Mouse (Mus musculus) frontal cortex, postnatal 10 days (tissue): Measurements from ENCODE around the gene Zfp14.

Experiments used
- DNase-seq, 2 experiments: peaks; one replicate each; pipeline ENCODE4 v3.0.0; 2022; ENCODE audit warnings: low spot score in 2 of 2, mixed read lengths in 1 of 2

Zfp14 gene

DNA sequence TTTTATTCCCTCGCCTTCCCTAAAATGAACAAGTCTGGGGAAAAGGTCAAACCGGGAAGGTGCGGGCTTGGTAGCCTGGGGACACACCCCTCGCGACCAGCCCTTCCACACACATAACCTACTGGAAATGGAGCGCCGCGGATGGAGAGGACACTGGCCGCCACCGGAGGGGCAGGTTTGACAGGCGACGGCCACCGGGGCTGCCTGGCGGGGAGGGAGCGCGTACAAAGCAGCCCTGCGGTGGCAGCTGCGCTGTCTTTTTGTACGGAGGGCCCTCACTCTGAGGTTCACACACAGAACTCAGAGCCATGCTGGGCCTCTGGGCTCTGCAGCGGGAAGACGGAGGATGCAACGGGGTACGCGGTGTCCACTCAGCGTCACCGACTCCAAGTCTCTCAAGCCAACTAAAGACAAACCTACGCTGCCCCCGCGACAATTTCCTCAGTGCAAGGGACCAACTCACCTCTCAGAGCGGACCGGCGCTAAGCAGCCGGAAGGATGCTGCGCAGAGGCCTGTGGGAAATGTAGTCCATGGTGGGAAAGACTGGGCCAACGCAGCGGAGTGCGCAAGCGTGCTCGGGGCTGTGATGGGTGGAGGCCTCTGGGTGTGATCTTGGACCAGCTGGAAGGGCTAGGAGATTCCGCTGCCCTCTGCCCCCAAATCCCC, at the start of gene Zfp14:
TSS of gene Zfp14 (minus strand) at position 499 of the 667 bp plus-strand sequence.
- peak; percentile 77 to 88 for DNase-seq

DNA sequence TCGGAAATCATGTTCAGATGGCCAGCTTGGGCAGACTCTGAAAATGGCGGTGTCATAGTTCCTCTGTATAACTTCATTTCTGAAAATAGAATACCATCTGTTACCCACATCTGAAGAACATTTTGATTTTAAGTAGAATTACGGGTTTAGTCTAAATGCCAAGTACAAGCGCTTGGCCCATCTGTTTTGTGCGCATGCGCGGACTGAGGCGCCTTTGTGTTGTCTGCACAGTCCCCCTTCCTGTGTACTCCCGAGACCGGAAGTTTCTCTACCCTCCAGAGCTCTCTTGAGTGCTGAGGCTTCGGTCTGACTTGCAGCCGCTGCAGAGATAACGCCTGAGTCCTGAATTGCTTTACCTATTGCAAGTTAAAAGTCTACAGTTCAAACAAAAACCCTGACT, 48.1 kb upstream of the Zfp14 start:
- peak; percentile 62 to 73 for DNase-seq

DNA sequence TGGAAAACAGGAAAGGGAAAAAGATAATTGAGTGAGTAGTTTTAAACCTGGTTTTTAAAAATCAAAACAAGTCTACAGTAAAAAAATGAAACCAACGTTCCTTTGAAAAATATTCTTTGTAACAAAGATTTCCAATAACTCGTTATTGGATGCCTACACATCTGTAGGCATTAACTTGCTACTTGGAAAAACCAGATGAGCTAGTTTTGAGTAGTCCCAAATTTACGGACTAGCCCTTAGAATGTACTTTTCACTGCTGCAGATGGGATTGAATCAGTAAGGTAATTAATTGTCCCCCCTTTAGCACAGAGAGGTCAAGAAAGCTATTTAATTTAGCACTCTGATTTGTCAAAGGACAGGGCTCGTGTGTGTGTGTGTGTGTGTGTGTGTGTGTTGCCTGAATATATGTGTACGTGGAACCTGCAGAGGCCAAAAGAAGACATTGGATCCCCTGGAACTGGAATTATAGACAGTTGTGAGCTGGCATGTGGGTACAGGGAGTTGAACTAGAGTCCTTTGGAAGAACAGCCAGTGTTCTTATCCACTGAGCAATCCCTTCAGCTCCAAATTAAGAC, 44.5 kb upstream of the Zfp14 start:
- DNase-seq = no peak

DNA sequence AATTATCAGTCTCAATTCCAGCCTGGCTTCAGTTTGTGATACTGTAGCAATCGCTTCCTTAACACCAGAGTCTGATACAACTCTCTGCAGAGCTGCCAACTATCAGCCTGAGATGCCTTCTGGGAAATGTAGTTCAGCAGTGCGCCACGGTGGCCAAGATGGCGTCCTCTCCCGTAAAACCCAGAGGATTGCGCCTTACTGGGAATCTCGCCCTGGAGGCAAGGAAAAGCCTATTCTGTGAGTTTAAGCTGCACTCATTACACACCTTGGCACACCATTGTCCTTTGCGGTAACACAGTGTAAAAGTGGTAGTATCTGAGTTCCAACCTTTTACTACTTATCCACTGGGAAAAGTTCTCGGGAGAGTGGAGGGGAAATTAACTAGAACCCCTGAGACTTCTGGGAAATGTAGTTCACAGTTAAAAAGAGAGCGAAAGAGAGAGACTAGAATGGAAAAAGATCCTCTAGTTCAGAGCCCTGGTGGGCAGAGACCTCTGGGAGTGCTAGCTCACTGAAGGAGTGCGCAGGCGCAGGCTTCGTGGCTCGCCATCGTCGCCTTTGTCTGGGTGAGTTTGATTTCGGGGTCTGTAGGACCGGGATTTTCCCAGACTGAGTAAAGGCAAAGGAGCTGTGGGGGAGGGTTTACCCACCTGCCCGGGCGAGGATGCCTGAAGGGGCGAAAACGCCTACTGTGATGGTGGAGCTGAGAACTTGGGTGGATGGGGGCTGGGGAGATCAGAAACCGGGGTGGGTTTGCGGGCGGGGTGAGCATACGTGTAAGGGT, 43.7 kb upstream of the Zfp14 start, which contains the start of gene Zfp260:
TSS of gene Zfp260 (plus strand) at position 132 of the 784 bp plus-strand sequence.
- DNase-seq = peak; percentile 85 to 87

GRCm38 (mm10) chr7:30093918-30094415, 42.8 kb upstream of the Zfp14 start:
- no peak for DNase-seq

- no peak for DNase-seq
Measured at GRCm38 (mm10) chr7:30092666-30093065, 41.5 kb upstream of the Zfp14 start.

DNA sequence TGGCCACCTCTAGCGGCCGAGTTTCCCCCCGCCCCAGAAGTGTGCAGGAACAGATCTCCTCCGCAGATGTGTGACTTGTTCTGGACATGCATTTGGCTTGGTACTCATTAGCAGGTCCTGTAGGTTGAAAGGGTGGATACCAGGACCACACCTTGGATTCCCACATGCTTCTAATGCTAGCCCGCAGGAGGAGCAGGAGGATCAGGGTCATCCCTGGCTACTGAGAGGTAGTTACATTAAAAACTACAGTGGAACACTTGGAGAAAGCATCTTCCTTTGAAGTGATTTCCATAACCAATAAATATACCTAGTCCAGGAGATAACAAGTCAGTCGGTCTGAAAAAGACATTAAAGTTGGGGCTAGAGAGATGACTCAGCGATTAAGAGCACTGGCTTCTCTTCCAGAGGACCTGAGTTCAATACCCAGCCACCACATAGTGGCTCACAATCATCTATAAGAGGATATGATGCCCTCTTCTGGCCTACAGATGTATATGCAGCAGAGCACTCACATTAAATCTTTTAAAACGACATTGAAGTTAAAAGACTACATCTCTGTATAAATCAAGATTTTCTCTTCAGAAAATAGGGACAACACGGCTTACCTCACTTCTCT, 39.9 kb upstream of the Zfp14 start:
- DNase-seq = no peak

- DNase-seq = peak; percentile 93 to 94
Measured at GRCm38 (mm10) chr7:30090092-30090969, 39.2 kb upstream of the Zfp14 start, which contains the start of the genes Gm26920 and Zfp566. TSS of gene Gm26920 (minus strand) at chr7:30090410. TSS of gene Zfp566 (minus strand) at chr7:30090527.

DNA sequence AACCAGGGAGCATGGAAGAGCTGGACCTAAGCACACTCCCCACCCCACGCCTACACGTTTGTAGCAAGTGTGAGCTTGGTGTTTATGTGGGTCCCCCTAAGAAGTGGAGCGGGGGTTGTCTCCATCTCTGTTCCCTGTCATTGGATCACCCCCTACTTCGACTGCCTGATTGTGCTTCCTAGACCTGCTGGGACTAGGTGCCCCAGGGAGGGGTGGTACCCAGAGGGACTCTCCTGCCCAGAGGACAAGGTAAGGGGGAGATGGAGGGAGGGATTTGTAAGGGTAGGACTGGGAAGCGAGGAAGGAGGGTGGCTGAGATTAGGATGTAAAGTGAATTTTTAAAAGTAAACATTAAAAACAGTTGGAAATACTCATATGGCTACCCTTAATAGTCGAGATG, 38.2 kb upstream of the Zfp14 start:
- no peak for DNase-seq

- DNase-seq = no peak
Measured at GRCm38 (mm10) chr7:30086524-30086923, 35.3 kb upstream of the Zfp14 start.

DNA sequence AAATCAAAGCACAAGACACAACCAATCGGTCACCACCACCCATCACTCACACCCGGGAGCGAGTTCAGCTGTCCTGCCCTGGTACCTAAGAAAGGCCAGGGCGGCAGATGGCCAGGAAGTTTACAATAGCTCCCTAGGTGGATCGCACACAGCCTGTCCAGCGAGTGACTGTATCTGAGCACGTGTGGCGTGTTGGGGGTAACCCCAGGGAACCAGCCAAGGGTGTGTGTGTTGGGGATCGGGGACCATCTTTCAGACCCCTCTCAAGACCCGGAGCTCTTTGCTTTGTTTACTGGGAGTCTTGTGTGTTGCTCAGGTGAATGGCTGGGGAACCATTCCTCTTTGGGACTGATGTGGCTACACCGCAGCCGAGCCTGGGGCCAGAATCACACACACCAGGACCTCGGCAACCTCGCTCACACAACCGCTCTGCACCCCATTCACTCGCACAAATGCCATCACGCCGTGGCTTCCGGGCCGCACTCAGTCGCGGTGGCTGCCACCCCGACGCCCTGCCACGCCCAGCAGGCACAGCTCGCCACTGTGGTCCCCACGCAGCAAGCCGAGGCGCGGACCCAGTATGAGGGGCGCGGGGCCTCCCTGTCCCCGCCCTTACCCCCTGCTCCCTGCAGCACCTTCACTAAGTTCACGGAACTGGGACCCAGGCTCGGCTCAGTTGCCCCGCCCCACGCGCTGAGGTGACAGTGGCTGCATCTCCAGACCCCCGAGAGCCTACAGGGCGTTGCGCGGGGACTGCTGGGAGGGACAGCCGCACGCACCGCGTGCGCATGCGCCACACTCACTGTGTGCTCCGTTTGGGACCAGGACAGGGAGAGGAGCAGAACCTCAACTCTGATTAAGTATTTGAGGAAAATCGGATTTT, 21.2 kb upstream of the Zfp14 start, which contains the start of gene Zfp82:
TSS of gene Zfp82 (minus strand) at position 755 of the 883 bp plus-strand sequence.
- DNase-seq = peak; percentile 49 to 78

DNA sequence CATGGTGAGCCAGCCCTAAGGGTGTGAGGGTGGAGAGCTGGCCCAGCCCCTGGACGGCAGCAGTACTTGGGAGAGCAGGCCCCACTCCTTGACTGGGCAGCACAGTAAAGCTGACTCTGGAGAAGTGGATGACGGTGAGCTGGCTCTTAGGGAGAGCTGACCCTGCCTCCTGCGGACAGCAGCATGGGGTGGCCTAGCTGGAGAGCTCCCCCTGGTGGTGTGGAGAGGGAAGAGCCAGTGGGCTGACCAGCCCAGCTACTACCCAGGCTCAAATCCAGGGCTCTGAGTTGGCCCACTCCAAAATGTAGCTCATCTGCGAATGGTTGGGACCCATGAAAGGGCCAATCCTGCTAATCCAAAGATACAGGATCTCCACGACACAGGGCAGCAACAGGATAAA, 13.4 kb upstream of the Zfp14 start:
- no peak for DNase-seq

DNA sequence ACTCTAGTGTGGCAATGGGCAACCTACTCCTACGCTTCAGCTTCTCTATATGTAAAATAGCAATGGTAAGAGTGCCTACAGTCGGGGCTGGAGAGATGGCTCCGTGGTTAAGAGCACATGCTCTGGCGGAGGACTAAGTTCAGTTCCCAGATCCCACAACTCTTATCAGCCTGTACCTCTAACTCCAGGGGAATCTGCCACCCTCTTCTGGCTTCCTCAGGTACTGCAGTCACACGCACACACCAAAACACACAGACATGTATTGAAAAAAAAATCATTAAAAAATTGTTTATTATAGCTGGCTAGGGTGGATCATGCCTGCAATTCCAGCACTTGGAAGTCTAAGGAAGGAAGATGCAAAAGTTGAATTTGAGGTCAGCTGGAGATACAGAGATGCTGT, 11.3 kb upstream of the Zfp14 start:
- DNase-seq = no peak

GRCm38 (mm10) chr7:30060341-30060740, 9.2 kb upstream of the Zfp14 start:
- no peak for DNase-seq

DNA sequence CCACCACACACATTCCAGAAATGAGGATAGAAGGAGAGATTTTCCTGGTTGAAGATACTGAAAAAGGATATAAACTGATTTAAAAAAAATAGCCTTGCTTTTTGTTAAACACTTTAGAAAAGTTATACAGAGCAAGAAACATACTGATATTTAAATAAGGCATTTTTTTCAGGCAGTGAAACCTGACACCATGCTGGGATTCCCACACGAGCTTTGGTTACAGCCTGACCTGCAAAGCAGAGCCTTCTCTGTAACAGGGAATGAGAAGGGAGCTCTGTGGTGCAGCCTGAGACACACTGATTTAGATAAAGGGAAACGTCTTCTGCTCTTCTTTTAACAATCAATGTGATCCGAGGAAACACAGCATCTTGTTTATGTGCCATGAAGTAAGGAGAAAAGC, 2.4 kb upstream of the Zfp14 start:
- no peak for DNase-seq

GRCm38 (mm10) chr7:30048126-30048525, 3.1 kb downstream of the Zfp14 start:
- DNase-seq = no peak

GRCm38 (mm10) chr7:30044354-30044753, 6.8 kb downstream of the Zfp14 start:
- DNase-seq = no peak

- no peak for DNase-seq
Measured at GRCm38 (mm10) chr7:30034331-30034730, 16.8 kb downstream of the Zfp14 start.

DNA sequence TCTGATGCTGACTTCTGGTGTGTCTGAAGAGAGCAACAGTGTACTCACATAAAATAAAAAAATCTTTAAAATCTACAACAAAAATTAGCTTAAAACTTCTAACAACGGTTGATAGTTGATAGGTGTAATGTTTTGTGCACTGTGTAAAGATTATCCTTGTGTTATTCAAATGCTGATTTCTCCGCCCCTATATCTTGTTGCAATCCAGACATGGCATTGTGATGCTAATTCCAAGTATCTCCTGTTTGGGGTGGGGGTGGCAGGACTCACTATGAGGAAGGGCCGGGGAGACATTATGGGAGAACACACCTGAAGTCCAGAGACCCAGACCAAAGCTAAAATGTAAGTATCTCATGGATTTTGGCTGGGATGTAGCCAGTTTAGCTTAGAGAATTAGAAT, 19.8 kb downstream of the Zfp14 start:
- DNase-seq = no peak

DNA sequence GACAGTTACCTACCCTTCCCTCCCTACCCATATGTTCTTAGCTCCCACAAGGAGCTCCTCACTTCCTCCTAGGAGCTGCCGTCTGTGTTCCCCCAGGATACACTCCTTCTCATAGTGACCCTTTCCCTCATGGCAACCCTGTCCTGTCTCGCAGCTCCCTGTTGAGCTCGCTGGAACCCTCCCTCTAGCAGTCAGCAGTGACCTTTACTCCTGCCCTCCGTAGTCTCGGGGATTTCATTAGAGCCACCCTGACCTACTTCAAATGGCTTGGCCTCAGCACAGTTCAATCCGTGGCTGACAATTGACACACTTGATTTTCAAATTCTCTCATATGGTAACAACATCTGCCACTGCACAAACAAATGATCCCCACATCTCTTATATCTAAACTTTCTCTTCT, 20.5 kb downstream of the Zfp14 start:
- no peak for DNase-seq
